Mouse (Mus musculus) cerebellum, adult (tissue): ENCODE measurements at regions not wholly inside any gene's neighbourhood (a gene's known extent, or its start where the extent isn't known, plus 50 kb on each side); places are given as distances from the start of the nearest gene placed in this dataset.

Experiments
- ATAC-seq: cut with Nextera tagmentation; 2 replicates; pipeline ENCODE4 v1.9.2; 2017; ENCODE audit warnings: mild to moderate bottlenecking, moderate library complexity, mixed read lengths; ENCODE audit not compliant: insufficient number of reproducible peaks, low FRiP score, low TSS enrichment

DNA sequence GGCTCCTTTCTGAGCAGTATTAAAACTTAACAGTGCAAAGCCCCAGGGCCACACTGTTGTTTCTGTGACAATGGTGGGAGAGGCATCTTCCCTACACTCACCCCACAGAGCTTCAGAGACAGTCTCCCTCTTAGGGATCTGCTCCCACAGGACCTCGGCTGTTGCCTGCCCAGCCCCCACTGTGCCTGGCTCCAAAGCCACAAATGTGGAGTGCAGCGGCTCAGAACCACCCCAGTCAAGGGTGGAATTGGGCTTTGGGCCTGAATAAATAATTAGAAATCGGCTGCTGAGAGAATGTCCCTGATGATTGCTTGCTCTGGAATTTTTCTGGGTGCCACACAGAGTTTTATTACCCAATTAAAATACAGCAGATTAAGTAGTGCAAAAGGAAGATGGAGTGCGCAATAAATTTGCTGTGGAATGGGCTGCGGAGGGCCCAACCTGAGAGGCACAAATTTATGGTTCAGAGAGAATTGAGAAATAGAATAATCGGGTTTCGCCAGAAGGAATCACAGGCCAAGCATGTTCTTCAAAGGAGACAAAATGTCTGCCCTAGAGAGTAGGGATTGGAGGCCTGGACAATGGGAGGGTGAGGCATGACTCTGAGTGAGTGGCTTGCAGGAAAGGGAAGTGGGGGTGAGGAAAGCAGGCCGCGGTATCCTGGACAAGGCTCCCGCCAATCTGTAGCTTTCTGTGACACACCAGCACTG, 56.4 kb downstream of the Cd24a start:
- no peak for ATAC-seq

DNA sequence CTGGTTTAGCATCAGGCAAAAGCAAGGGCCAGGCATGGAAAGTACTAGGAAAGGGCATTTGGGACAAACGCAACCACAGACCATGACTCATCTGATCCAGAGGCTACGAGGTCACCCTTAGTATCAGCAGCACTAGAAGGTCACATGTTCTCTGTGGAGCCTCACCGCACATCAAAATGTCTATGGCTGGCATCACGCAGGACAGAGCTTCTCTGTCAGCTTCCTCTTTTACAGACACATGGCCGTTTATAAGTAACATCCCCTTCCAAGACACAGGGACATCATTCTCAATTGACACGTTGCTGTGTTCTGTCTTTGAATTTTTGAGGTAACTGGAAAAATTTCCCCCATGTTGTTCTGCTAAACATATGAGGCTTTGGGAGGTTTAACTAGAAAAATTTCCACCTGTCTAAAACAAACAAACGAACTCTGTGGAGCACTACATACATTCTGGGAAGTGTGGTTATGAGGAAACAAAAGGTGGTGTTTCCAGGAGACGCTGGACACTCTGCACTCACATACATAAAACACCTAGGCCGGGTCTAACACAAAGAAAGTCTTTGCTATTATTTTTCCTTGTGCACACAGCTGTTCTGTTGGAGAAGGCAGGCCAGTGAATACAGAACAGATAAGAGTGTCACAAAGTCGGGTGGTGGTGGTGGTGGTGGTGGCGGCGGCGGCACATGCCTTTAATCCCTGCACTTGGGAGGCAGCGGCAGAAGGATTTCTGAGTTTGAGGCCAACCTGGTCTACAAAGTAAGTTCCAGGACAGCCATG, 63.3 kb downstream of the Cd24a start:
- no peak for ATAC-seq

DNA sequence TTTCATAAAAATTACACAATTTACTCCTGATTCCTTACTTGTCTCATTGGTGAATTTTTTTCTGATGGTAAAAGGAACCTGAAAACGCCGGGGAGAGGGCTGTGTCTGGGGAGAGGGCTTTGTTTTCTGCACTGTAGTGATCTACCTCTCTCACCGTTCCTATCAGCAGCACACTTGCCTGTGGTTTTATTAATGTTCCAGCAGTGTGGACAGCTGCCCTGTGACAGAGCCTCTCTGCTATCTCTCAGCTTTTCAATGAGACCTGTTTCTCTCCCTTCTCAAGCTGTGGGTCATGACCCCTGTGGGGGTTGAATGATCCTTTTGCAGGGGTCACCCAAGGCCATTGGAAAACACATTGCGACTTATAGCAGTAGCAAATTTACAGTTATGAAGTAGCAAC, 68.2 kb downstream of the Cd24a start:
- no peak for ATAC-seq

DNA sequence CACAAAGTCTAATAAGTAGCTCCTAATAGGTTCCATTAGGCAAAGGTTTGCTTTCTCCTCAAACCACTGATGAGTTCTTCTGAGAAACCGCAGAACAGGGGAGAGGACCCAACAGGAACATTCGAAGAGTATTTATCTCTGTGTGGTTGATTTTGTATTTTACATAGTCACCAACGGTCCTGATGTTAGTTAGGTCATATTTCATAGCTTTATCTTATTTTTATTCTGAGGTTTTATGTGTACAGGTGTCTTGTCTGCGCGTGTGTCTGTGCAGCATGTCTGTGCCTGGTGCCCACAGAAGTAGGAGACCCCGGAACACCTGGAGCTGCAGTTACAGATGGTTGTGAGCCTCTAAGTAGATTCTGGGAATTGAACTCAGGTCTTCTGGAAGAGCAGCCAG, 68.9 kb downstream of the Cd24a start:
- no peak for ATAC-seq

DNA sequence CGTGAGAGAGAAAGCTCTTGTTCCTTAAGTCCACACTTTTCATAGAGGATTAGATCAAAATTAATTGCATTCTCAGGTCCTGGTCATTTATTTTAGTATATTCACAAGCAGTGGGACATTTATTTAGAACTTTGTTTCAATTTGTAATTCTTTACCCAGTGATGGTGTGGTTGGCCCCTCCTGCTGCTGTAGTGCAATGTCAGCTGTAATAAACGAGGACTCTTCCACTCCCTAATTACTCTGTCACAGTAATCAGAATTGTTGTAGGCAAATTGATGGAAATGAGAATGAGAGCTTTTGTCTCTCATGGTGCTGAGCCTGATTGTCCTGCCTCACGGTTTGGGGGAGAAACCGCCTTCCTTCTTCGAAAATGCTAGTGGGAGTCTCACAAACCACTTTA, 70.1 kb downstream of the Cd24a start:
- ATAC-seq: no peak

DNA sequence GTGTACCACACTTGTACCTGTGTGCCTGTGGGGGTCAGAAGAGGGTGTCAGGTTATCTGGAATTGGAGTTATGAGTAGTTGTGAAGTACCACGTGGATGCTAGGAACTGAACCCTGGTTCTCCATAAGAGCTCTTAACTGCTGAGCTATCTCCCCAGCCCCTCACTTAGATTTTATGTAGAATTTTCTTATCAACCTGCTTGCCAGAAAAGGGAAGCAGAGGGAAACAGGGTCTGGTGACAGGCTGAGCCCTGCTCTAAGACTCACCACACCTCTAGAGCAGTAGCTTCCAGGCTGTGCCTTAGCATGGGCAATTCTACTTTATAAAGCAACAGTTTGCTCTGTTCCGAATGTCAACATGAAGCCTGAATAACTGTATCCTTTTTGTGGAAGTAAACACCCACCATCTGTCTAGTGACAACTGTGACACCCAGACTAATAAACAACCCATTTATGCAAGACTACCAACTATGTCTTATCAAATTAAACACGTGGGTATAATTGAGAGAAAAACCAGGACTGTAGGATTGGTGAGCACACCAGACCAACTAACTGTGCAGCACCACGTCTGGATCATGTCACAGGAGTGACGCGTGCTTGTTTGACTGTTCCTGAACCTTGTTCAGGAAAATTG, 70.8 kb downstream of the Cd24a start:
- ATAC-seq: no peak

DNA sequence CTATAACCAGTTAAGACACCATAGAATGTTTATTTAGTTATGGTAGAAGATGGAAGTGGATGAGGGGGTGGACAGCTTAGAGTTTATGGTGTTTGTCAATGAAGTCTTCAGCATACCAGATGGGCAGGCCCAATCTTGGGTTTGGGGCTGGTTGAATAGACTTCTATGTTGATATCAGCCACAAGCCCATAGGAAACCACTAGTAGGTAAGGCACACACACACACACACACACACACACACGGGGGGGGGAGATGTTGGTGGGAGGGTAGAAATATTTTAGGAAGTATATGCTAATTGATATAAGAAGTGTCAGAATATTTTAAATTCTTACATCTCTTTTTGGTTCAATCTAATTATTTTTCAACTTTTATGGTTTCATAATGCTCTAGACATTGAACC, 72.4 kb downstream of the Cd24a start:
- no peak for ATAC-seq

DNA sequence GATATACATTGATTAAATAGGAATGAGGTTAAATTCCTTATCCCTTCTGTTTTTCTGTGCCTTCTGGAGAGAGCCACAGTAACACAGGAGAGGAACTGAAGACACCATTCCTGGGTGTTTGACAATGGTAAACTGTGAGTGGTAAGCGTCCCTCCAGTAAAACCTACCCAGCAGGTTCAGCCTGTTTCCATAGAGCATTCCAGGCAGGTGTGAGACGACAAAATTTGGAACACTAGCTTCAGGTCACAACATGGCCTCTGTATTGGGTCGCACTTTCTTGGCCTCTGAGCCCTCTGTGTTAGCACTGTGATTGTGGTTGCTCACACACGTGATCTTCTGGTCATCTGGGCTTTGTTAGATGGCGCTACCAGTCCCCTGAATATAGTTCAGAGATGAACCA, 73.4 kb downstream of the Cd24a start:
- ATAC-seq: no peak

DNA sequence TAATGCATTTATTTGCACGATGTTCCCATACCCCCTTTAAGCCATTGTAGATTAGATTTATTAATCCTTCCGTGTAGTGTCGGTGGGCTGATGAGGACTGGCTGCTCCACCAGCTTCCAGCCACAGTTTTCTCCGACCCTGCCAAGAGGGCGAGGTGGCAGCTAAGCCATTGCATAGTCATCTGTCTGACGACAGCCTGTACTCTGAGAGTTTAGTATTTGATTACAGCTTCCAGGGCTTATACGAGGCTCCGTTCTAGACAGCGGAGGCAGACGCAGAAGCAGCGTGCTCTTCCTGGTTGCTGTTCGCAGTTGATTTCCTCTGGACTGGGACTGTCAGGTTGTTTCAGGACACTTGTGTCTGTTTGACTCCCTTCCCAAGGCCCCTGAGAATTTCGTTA, 73.8 kb downstream of the Cd24a start:
- no peak for ATAC-seq

DNA sequence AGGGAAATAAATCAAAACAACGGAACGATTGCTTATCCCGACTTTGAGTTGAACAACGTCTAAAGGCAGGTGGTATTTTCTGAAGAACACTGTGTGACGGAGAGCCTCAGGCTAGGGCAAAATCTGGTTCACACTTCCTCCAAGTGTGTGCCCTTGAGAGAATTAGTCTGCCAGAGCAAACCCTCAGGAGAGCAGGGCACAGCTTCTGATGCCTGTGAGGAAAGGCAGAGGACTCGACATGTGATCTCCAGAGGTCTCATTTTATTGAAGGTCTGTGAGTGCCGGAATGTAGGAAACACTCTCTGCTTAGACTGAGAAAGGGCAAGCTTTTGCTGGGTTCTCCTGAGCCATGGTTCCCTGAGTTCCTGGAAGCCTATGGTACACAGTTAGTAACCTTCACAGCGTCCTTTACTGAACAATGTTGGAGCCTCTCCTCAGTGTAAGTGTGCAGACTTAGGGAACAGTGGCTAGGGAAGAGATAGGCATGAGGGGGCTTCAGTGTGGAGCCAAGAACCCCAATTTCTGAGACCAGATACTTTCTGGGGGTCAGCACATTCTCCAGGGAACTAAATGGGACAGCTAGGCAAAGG, 77.1 kb downstream of the Cd24a start:
- ATAC-seq: no peak

DNA sequence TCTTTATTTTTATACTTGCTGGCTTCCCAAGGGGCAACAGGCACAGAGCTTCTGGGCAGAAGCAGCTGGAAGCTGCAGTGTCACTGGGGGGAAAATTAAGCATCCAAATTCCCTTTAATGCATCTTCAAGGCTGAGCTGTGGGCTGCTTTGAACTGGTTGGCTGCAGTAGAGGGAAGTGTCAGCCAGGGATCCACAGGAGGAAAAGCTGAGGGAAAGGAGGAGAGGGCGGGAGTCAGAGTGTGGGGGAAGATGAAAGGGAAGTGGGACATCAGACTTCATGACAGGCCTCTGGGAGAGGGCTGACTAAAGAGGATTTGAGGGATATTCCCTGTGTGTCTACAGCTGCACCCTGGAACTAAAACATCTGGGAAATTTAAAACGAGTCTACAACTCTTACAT, 77.6 kb downstream of the Cd24a start:
- ATAC-seq: no peak

DNA sequence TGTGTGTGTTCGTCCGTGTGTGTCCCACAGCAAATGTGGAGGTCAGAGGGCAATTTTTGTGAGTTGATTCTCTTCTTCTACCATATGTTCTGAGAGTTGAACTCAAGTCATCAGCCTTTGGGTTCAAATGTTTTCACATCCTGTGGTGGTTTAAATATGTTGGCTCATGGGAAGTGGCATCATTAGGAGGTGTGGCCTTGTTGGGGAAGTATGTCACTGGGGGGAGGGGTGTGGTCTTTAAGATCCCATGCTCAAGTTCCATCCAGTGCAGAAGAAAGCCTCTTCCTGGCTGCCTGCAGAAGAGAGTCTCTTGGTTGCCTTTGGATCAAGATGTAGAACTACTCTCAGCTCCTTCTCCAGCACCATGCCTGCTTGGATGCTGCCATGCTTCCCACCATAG, 78.1 kb downstream of the Cd24a start:
- no peak for ATAC-seq

DNA sequence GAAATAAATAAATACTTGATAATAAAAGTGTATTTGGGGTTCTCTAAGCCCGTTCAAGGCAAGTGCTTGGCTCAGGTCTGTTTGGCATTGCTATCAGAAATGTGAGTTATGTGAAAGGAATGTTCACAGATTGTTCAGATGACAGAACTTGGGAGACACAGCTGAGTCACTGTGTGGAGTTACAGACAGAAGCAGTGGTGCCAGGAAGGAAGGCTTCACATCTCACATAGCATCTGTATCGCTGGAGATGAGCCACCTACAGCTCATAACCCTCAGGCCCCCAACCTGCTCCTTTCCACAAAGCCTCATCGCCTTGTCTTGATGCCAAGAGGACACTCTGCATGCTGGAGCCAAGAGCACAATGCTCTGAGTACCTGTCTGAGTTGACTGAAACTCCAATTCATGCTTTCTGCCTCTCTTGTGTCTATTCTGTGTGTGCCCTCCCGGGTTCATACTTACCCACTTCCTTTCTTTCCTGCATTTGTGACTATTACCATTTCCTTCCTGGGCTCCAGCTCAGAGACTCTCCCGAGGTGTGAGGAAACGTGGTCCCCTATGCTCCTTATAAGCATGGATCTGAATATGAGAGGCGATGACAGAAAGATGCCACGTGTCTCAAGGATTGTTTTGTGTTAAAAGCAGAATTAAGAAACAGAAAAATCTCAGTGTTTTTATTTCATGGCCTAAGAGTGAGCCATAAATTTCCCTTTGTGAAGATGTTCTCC, 79.6 kb downstream of the Cd24a start:
- ATAC-seq: no peak

DNA sequence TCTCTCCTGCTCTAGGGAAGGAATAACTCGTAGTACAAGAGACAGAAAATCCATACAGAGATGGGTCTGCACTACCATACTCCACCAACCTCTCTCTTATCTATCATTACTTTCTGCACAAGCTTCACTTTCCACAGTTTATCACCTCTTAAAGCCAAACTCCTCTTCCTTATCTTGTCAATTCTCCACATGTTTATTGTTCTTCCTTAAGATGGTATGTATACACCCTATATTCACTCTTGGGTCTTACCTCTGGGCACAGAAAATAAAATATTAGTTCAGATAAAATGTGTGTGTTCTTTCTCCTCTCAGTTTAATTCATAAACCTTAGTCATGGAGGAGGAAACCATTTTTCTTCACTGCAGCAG, 80.1 kb downstream of the Cd24a start:
- no peak for ATAC-seq

DNA sequence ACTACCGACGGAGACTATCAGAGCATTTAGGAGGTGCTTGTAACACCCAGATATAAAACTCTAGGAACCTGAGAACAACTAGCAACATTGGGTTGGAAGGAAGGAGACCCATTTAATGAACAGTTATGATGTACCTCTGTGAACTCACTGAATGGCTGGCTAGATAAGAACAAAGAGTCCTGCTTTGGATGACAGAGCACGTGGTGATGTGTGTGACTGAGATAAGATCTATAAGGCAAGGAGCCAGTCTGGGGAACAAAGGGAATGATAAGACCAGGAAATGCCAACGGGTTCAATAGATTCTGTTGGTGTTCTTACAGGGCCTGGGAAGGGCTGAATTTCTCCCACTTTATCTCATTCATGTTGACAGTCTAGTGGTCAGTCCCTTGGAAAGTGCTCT, 86.8 kb downstream of the Cd24a start:
- ATAC-seq: no peak

DNA sequence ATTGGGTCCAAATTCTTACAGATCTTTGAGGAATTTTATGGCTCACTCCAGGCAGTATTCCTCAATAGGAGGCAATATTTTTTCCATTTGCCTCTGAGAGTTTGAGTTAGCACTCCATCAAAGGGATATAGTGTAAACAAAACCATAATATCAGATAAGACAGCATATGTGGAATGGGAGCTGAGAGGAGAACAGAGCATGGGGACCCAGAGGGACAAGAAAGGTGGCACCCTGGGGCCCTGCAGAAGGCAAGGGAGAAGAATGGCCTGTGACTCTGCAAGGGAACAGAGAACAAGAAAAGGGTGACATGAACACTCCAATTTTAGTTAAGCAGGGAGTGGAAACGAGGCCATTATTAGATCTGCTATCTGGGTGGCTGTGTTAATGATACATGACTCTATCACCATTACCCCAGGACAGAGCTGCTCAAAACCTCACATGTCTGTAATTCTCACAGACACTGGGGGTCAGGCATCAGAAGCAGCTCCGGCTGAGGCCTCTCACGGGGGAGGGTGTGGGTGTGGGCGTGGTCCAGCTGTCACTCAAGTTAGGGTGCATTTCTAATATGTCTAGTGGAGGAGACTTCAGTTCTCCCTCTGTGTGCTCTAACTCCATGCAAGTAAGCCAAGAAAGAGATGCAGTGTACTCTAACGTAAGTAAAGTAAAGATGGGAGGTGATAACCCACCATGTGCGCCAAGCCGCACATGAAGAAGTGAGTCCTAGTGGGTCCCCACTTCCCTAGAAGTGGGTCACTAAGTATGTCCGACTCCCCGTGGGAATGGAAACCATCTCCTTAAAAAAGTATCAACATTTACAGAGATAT, 88.4 kb downstream of the Cd24a start:
- ATAC-seq: no peak

DNA sequence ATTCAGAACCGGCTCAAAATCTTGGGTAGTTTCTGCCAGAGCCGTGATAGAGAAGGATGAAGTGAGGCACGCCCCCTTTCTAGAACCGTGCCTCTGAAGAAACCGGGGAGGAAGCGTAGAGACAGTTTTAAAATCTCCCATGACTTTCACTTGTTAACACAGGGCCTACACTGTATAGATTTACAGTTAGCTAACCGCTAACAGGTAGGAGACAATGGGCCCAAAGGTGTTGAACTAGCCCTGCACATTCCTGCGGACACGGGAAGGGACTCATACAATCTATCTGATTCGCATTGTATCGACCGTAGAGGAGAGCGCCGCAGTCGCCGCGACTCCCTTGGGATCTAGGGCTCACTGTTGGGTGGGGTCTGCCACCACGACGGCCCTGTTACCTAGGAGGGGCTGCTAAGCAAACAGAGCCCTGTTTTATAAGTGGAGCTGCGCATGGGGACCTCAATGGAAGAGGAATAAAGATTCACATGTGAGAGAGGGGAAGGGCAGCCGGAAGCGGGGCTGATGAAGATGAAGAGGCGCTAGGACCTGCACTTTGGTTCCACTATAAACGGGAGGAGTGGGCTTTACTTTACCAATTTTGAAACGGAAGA, 89.1 kb downstream of the Cd24a start:
- no peak for ATAC-seq

DNA sequence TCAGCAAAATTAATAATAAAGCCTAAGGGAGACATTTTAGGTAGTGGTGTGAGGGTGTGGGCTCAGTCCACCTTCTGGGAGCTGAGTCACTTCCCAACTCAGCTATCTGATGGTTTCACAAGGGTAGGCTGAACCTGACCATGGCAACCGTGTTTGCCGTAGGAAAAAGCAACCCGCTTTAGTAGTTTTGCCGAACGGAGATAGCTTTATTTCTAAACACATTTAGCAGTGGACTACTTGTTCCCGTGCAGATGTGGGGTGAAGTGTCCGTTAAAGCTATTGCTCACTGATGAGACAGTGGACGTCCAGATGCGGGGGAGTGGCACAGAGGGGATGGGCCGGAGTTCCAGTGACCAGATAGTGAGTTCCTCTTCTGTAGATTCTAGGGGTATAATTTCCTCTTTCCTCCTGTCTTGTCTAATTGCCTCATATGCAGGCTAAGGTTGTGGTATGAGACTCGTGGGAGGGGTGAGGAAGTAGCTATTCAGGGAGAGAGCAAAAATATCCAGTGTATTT, 89.7 kb downstream of the Cd24a start:
- ATAC-seq: no peak

DNA sequence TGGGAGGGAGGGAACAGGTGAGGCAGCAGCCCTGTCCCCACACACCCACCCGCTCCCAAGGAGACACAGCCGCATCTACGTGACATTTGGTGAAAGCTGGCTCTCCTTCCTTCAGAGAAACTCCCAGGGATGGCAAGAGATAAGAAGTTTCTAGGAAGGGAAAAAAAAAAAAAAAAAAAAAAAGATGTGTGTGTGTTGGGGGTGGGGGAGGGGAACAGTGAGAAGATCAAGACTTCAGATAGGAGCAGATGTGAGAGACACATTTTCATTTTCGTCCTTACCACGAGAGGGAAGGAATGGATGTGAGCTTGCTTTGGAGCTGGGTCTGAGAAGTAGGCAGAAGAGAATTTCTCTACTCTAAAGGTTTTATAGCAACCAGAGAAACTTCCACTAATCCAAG, 91.4 kb downstream of the Cd24a start:
- no peak for ATAC-seq
